Mouse (Mus musculus): Measurements from ENCODE around the gene Nbea. TPM values are rescaled to one million over a fixed set of nuclear protein-coding genes. Genes with fewer than 3 reads are reported as not detected.

Gene Nbea
- polyA plus RNA-seq, 1 experiment, result 1.8 TPM

DNA sequence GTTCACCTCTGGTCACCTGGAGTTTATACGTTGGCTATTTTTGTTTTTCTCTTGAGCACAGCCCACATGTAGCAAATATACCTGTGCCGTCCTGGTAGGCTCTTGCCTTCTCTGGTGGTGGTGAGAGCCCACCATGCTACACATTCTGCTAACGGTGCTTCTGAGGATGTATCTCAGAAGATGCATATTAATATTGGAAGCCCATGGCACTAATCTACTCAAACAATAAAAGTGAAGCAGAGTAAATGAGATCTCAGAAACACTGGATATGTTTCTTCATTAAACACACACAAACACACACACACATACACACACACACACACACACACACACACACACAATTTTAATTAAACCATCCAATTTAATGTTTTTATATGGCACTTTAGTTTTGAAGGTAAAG is 469.6 kb downstream of the Nbea start:
- no peaks in the 10 kb centered on the region for H3K36me3 ChIP-seq (ENCODE audit: control insufficient read depth, insufficient read depth, low read length)
- WGBS, result 98% methylated on average over 3 of the region's 3 CpGs

DNA sequence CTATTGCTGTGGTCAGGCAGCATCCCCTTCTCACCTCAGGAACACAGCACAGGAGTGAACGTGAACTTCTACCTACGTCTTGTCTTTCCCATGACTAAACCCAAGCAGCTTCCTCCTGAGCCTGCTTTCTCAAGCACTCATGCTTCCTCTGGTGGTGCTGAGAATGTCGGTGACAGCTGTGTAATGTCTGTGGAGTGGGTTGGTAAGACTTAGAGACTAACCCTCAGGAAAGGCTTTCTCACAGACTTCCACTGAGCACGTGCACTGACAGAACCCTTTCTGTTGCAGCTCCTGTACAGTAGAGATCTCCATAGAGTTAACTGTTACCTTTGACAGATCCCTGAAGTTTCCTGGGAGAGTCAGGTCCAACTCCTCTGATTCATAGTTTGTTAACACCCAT is 473.2 kb downstream of the Nbea start:
- Histone ChIP-seq H3K4me1 (replicated peaks; ENCODE audit: control insufficient read depth, insufficient read depth, low read length) (no peaks in the 10 kb centered on the region), H3K36me3 (ENCODE audit: control insufficient read depth, insufficient read depth, low read length) (no peaks in the 10 kb centered on the region), H3K4me3 (ENCODE audit: control insufficient read depth, insufficient read depth, low read length) (no peak overlapping the region), H3K27me3 (ENCODE audit: control insufficient read depth, insufficient read depth, low read length) (no peaks in the 10 kb centered on the region), H3K27ac (ENCODE audit: control insufficient read depth, insufficient read depth, low read length) (no peak overlapping the region)
- 67% methylated on average over 4 of the region's 4 CpGs for WGBS
- no peak for TF ChIP-seq POLR2A (IDR thresholded peaks at IDR 0.05; ENCODE audit: control insufficient read depth, extremely low read depth, insufficient read depth, low read length, poor library complexity)
- no peak for TF ChIP-seq CTCF (IDR thresholded peaks at IDR 0.05; ENCODE audit: borderline replicate concordance, control insufficient read depth, extremely low read depth, insufficient read depth, low read length, poor library complexity)
- no peak for DNase-seq

More for the DNA sequence above, 469.6 kb downstream of the Nbea start:
- Histone ChIP-seq H3K27me3 (ENCODE audit: control insufficient read depth, insufficient read depth, low read length) (no peaks in the 10 kb centered on the region), H3K4me3 (ENCODE audit: control insufficient read depth, insufficient read depth, low read length) (no peak overlapping the region), H3K27ac (ENCODE audit: control insufficient read depth, insufficient read depth, low read length) (no peak overlapping the region), H3K4me1 (replicated peaks; ENCODE audit: control insufficient read depth, insufficient read depth, low read length) (no peaks in the 10 kb centered on the region)
- DNase-seq, result no peak
- TF ChIP-seq CTCF (IDR thresholded peaks at IDR 0.05; ENCODE audit: borderline replicate concordance, control insufficient read depth, extremely low read depth, insufficient read depth, low read length, poor library complexity), result no peak

- no peaks in the 10 kb centered on the region for H3K27me3 ChIP-seq (ENCODE audit: control insufficient read depth, insufficient read depth, low read length)
Observed at GRCm38 (mm10) chr3:55701632-55702031, 481.9 kb downstream of the Nbea start.

GRCm38 (mm10) chr3:55697174-55697573 is 486.3 kb downstream of the Nbea start:
- Histone ChIP-seq H3K4me1 (replicated peaks; ENCODE audit: control insufficient read depth, insufficient read depth, low read length) (no peaks in the 10 kb centered on the region), H3K27me3 (ENCODE audit: control insufficient read depth, insufficient read depth, low read length) (no peaks in the 10 kb centered on the region), H3K36me3 (ENCODE audit: control insufficient read depth, insufficient read depth, low read length) (no peaks in the 10 kb centered on the region), H3K4me3 (ENCODE audit: control insufficient read depth, insufficient read depth, low read length) (no peak overlapping the region), H3K27ac (ENCODE audit: control insufficient read depth, insufficient read depth, low read length) (no peak overlapping the region)
- TF ChIP-seq CTCF (IDR thresholded peaks at IDR 0.05; ENCODE audit: borderline replicate concordance, control insufficient read depth, extremely low read depth, insufficient read depth, low read length, poor library complexity) (no peak), POLR2A (IDR thresholded peaks at IDR 0.05; ENCODE audit: control insufficient read depth, extremely low read depth, insufficient read depth, low read length, poor library complexity) (no peak)
- no peak for DNase-seq
- WGBS, result 99% methylated on average over 2 of the region's 2 CpGs

More at GRCm38 (mm10) chr3:55701632-55702031, 481.9 kb downstream of the Nbea start:
- Histone ChIP-seq H3K27ac (ENCODE audit: control insufficient read depth, insufficient read depth, low read length) (no peak overlapping the region), H3K4me1 (replicated peaks; ENCODE audit: control insufficient read depth, insufficient read depth, low read length) (no peaks in the 10 kb centered on the region), H3K4me3 (ENCODE audit: control insufficient read depth, insufficient read depth, low read length) (no peak overlapping the region), H3K36me3 (ENCODE audit: control insufficient read depth, insufficient read depth, low read length) (no peaks in the 10 kb centered on the region)
- TF ChIP-seq CTCF (IDR thresholded peaks at IDR 0.05; ENCODE audit: borderline replicate concordance, control insufficient read depth, extremely low read depth, insufficient read depth, low read length, poor library complexity) (no peak), POLR2A (IDR thresholded peaks at IDR 0.05; ENCODE audit: control insufficient read depth, extremely low read depth, insufficient read depth, low read length, poor library complexity) (no peak)
- DNase-seq, result no peak
- WGBS, result 91% methylated on average over 6 of the region's 6 CpGs

- H3K4me3 ChIP-seq (ENCODE audit: control insufficient read depth, insufficient read depth, low read length), result no peak overlapping the region
- WGBS, result 27% methylated on average over 4 of the region's 4 CpGs
- no peaks in the 10 kb centered on the region for H3K4me1 ChIP-seq (replicated peaks; ENCODE audit: control insufficient read depth, insufficient read depth, low read length)
- DNase-seq, result no peak
- H3K36me3 ChIP-seq (ENCODE audit: control insufficient read depth, insufficient read depth, low read length), result no peaks in the 10 kb centered on the region
- no peak overlapping the region for H3K27ac ChIP-seq (ENCODE audit: control insufficient read depth, insufficient read depth, low read length)
- no peak for TF ChIP-seq POLR2A (IDR thresholded peaks at IDR 0.05; ENCODE audit: control insufficient read depth, extremely low read depth, insufficient read depth, low read length, poor library complexity)
- no peak for TF ChIP-seq CTCF (IDR thresholded peaks at IDR 0.05; ENCODE audit: borderline replicate concordance, control insufficient read depth, extremely low read depth, insufficient read depth, low read length, poor library complexity)
- H3K27me3 ChIP-seq (ENCODE audit: control insufficient read depth, insufficient read depth, low read length), result no peaks in the 10 kb centered on the region
Observed at GRCm38 (mm10) chr3:55693073-55693472, 490.4 kb downstream of the Nbea start.

- 15% methylated on average over 1 of the region's 1 CpGs for WGBS
- H3K27me3 ChIP-seq (ENCODE audit: control insufficient read depth, insufficient read depth, low read length), result no peaks in the 10 kb centered on the region
- H3K4me1 ChIP-seq (replicated peaks; ENCODE audit: control insufficient read depth, insufficient read depth, low read length), result no peaks in the 10 kb centered on the region
- H3K4me3 ChIP-seq (ENCODE audit: control insufficient read depth, insufficient read depth, low read length), result no peak overlapping the region
- H3K27ac ChIP-seq (ENCODE audit: control insufficient read depth, insufficient read depth, low read length), result no peak overlapping the region
- TF ChIP-seq CTCF (IDR thresholded peaks at IDR 0.05; ENCODE audit: borderline replicate concordance, control insufficient read depth, extremely low read depth, insufficient read depth, low read length, poor library complexity) (no peak), POLR2A (IDR thresholded peaks at IDR 0.05; ENCODE audit: control insufficient read depth, extremely low read depth, insufficient read depth, low read length, poor library complexity) (no peak)
- H3K36me3 ChIP-seq (ENCODE audit: control insufficient read depth, insufficient read depth, low read length), result no peaks in the 10 kb centered on the region
- no peak for DNase-seq
Observed at GRCm38 (mm10) chr3:55688098-55688497, 495.4 kb downstream of the Nbea start.

DNA sequence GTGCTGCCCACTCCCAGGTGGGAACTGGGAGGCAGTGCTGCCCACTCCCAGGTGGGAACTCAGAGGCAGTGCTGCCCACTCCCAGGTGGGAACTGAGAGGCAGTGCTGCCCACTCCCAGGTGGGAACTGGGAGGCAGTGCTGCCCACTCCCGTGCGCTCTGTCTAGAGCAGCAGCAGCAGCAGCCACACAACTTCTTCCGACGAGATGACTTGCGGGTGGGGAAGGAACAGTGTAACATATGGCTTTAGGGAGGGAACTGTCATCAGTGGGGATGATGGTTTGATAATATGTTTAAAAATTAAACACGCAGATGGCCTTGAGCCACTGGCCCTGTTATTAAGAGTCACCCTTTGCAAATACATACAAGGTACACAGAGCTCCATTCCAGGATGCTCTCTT is 496.5 kb downstream of the Nbea start:
- no peak for DNase-seq
- Histone ChIP-seq H3K36me3 (ENCODE audit: control insufficient read depth, insufficient read depth, low read length) (no peaks in the 10 kb centered on the region), H3K4me1 (replicated peaks; ENCODE audit: control insufficient read depth, insufficient read depth, low read length) (no peaks in the 10 kb centered on the region), H3K27me3 (ENCODE audit: control insufficient read depth, insufficient read depth, low read length) (no peaks in the 10 kb centered on the region), H3K27ac (ENCODE audit: control insufficient read depth, insufficient read depth, low read length) (no peak overlapping the region), H3K4me3 (ENCODE audit: control insufficient read depth, insufficient read depth, low read length) (no peak overlapping the region)
- TF ChIP-seq POLR2A (IDR thresholded peaks at IDR 0.05; ENCODE audit: control insufficient read depth, extremely low read depth, insufficient read depth, low read length, poor library complexity), result no peak
- WGBS, result 98% methylated on average over 6 of the region's 6 CpGs
